Mouse (Mus musculus) central nervous system, embryonic 18 days (tissue): Measurements from ENCODE around the gene Wdr81. TPM values are rescaled to one million over a fixed set of nuclear protein-coding genes. Genes with fewer than 3 reads are reported as not detected.

Source experiments
- polyA plus RNA-seq: library from polyadenylated mRNA; depleted of rRNA; stranded (reverse); fragments of >200 nt; gene quantifications from 2 replicates; pipeline ENCODE4 v1.2.3, GENCODE M21; 2012; rRNA removed

Wdr81 gene
- polyA plus RNA-seq, result 8.5 and 9.2 TPM in 2 replicates

GRCm38 (mm10) chr11:75453991-75454930, at the start of gene Wdr81:
Gene Wdr81 (minus strand): TSS chr11:75454717.

GRCm38 (mm10) chr11:75486601-75487285, 32.2 kb upstream of the Wdr81 start, which contains the start of gene Prpf8:
Gene Prpf8 (plus strand): TSS chr11:75486816.

GRCm38 (mm10) chr11:75460844-75461742, 6.6 kb upstream of the Wdr81 start, which contains the start of gene Tlcd2:
Gene Tlcd2 (plus strand): TSS chr11:75461715.

GRCm38 (mm10) chr11:75439363-75439762, 15.2 kb downstream of the Wdr81 start, which contains the start of gene Serpinf2:
Gene Serpinf2 (minus strand): TSS chr11:75439591.

GRCm38 (mm10) chr11:75422013-75422792, 32.3 kb downstream of the Wdr81 start, which contains the start of gene Serpinf1:
Gene Serpinf1 (minus strand): TSS chr11:75422701.

Other genes starting within 250 kb of the Wdr81 start
- 32.6 and 33.6 TPM in 2 replicates for gene Rpa1, start 106.4 kb downstream of the Wdr81 start, polyA plus RNA-seq
- 10.7 and 11.0 TPM in 2 replicates for gene Smyd4, start 106.3 kb downstream of the Wdr81 start, polyA plus RNA-seq
- 11.1 and 24.4 TPM in 2 replicates for gene Serpinf1, start 32.0 kb downstream of the Wdr81 start, polyA plus RNA-seq
- 0.10 and 0.17 TPM in 2 replicates for gene Serpinf2, start 15.1 kb downstream of the Wdr81 start, polyA plus RNA-seq
- 0.54 and 0.78 TPM in 2 replicates for gene Tlcd2, start 7.0 kb upstream of the Wdr81 start, polyA plus RNA-seq
- 112 and 116 TPM in 2 replicates for gene Prpf8, start 32.1 kb upstream of the Wdr81 start, polyA plus RNA-seq
- gene Rilp, start 55.4 kb upstream of the Wdr81 start, polyA plus RNA-seq, result 1.6 and 2.2 TPM in 2 replicates
- gene Scarf1, start 58.8 kb upstream of the Wdr81 start, polyA plus RNA-seq, result 3.5 and 3.6 TPM in 2 replicates
- 20.9 and 21.9 TPM in 2 replicates for gene Slc43a2, start 77.0 kb upstream of the Wdr81 start, polyA plus RNA-seq
- 155 and 157 TPM in 2 replicates for gene Pitpna, start 133.4 kb upstream of the Wdr81 start, polyA plus RNA-seq
- gene Inpp5k, start 176.3 kb upstream of the Wdr81 start, polyA plus RNA-seq, result 59.9 and 63.8 TPM in 2 replicates
- gene Myo1c, start 195.8 kb upstream of the Wdr81 start, polyA plus RNA-seq, result 23.7 and 25.9 TPM in 2 replicates
- 83.2 and 89.4 TPM in 2 replicates for gene Crk, start 224.5 kb upstream of the Wdr81 start, polyA plus RNA-seq